Mouse (Mus musculus): ENCODE data around the gene Capzb. TPM values are rescaled to one million over a fixed set of nuclear protein-coding genes. Genes with fewer than 3 reads are reported as not detected.
A peak's percentile ranks its signal among the peaks of the same experiment; 100 is the strongest.

Gene Capzb
- polyA plus RNA-seq, 1 experiment, result 186 TPM

GRCm38 (mm10) chr4:139213086-139213485 is 20.4 kb downstream of the Capzb start:
- no peak for TF ChIP-seq POLR2A (IDR thresholded peaks at IDR 0.05; ENCODE audit: borderline replicate concordance, extremely low read depth, insufficient read depth, insufficient read length, poor library complexity, severe bottlenecking)
- no peak for TF ChIP-seq CTCF (IDR thresholded peaks at IDR 0.05; ENCODE audit: borderline replicate concordance, extremely low read depth, insufficient read depth, insufficient read length)
- no peak for DNase-seq (ENCODE audit: low read depth)

DNA sequence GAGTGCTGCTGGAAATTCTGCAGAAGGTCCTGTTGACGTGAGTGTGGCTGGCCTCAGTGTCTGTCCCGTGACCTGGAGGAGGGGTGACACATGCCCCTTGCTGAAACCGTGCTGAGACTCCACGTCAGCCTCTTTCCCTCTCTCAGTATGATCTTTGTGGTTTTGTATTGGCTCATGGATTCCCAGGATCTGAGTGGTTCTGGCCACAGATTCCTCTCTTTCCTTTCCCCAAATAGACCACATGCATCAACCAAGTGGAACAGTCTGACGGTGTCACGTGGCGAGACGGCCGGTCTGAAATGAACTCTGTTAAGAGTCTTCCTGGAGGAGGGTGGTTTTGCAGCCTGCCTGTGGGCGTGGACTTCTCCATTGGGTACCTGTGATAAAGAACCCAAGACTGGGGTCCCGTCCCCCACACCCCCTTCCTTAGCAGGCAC is 21.3 kb downstream of the Capzb start:
- no peak for DNase-seq (ENCODE audit: low read depth)
- no peak for TF ChIP-seq POLR2A (IDR thresholded peaks at IDR 0.05; ENCODE audit: borderline replicate concordance, extremely low read depth, insufficient read depth, insufficient read length, poor library complexity, severe bottlenecking)
- no peak for TF ChIP-seq CTCF (IDR thresholded peaks at IDR 0.05; ENCODE audit: borderline replicate concordance, extremely low read depth, insufficient read depth, insufficient read length)

DNA sequence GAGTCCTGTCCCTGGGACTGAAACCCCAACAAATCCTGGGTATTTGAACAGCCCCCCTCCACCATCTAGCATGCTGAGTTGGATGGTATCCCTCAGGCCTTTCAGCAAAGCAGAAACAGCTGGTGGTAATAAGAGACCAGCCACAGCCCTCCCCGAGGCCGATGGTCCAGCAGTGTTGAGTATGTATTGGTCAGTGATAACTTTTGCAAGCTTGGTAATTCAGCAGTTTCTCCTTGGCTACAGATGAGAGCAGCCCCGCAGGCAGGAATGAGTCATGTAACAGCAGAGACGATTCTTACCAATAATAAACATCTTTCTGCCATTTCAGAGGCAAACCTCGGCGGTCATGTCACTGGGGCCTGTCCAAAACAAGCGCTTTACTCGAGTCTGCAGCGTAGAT is 23.9 kb downstream of the Capzb start:
- TF ChIP-seq POLR2A (IDR thresholded peaks at IDR 0.05; ENCODE audit: borderline replicate concordance, extremely low read depth, insufficient read depth, insufficient read length, poor library complexity, severe bottlenecking) (no peak), CTCF (IDR thresholded peaks at IDR 0.05; ENCODE audit: borderline replicate concordance, extremely low read depth, insufficient read depth, insufficient read length) (no peak)
- peak; percentile 24 for DNase-seq (ENCODE audit: low read depth)

DNA sequence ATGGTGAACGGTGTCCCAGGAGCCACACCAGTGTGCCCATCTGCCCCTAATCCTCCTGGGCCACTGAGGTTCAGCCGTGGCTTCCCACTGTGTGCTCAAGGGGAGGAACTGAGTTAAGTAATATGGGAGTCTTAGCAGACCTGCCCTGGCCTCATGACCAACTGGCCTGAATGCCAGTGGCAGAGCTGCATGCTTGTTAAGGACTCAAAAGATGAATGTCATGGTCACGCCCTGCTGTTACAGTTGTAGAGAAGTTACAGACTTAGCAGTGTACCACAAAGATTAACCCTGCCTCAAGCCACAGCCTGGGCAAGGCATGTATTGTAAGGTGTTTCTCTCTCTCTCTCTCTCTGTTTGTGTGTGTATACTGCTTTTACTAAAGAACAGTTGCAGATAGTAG is 25.8 kb downstream of the Capzb start:
- no peak for DNase-seq (ENCODE audit: low read depth)
- TF ChIP-seq CTCF (IDR thresholded peaks at IDR 0.05; ENCODE audit: borderline replicate concordance, extremely low read depth, insufficient read depth, insufficient read length) (no peak), POLR2A (IDR thresholded peaks at IDR 0.05; ENCODE audit: borderline replicate concordance, extremely low read depth, insufficient read depth, insufficient read length, poor library complexity, severe bottlenecking) (no peak)

GRCm38 (mm10) chr4:139219656-139220055 is 27.0 kb downstream of the Capzb start:
- TF ChIP-seq POLR2A (IDR thresholded peaks at IDR 0.05; ENCODE audit: borderline replicate concordance, extremely low read depth, insufficient read depth, insufficient read length, poor library complexity, severe bottlenecking) (no peak), CTCF (IDR thresholded peaks at IDR 0.05; ENCODE audit: borderline replicate concordance, extremely low read depth, insufficient read depth, insufficient read length) (no peak)
- DNase-seq (ENCODE audit: low read depth), result no peak

DNA sequence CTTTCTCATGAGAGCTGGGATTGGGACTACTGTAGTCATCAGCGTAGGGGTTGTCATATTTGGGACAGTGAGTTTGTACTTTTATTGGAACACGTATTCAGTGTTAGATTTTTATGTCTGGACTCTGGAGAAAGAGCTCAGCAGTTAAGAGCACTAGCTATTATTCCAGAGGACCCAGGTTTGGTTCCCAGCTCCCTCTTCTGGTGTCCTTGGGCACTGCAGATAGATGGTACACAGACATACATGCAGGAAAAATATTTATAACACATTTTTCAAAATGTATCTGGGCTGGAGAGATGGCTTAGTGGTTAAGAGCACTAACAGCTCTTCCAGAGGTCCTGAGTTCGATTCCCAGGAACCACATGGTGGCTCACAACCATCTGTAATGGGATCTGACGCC is 28.3 kb downstream of the Capzb start:
- DNase-seq (ENCODE audit: low read depth), result no peak
- TF ChIP-seq POLR2A (IDR thresholded peaks at IDR 0.05; ENCODE audit: borderline replicate concordance, extremely low read depth, insufficient read depth, insufficient read length, poor library complexity, severe bottlenecking) (no peak), CTCF (IDR thresholded peaks at IDR 0.05; ENCODE audit: borderline replicate concordance, extremely low read depth, insufficient read depth, insufficient read length) (peak; percentile 39; the same call in 1 of the 2 replicates)

DNA sequence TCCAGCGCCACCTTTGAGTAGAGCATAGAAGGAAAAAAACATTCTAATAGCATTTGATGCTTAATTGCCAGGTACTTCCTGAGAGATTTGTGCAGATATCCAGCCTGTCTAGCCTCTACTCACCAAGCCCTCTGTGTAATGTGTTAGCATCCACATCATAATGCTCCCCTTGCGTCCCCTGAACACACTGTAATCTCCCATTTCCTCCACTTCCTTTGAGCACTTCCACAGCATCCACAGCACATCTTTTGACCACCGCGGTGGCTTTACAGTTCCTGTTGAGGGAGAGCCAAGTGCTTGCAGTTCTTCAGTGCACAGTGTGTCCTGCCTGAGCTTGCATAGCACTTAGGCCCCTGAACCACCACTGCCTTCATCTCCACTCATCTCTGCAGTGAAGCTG is 29.1 kb downstream of the Capzb start:
- no peak for TF ChIP-seq CTCF (IDR thresholded peaks at IDR 0.05; ENCODE audit: borderline replicate concordance, extremely low read depth, insufficient read depth, insufficient read length)
- TF ChIP-seq POLR2A (IDR thresholded peaks at IDR 0.05; ENCODE audit: borderline replicate concordance, extremely low read depth, insufficient read depth, insufficient read length, poor library complexity, severe bottlenecking), result no peak
- DNase-seq (ENCODE audit: low read depth), result no peak

GRCm38 (mm10) chr4:139225115-139225514 is 32.4 kb downstream of the Capzb start:
- no peak for DNase-seq (ENCODE audit: low read depth)
- no peak for TF ChIP-seq POLR2A (IDR thresholded peaks at IDR 0.05; ENCODE audit: borderline replicate concordance, extremely low read depth, insufficient read depth, insufficient read length, poor library complexity, severe bottlenecking)
- no peak for TF ChIP-seq CTCF (IDR thresholded peaks at IDR 0.05; ENCODE audit: borderline replicate concordance, extremely low read depth, insufficient read depth, insufficient read length)

DNA sequence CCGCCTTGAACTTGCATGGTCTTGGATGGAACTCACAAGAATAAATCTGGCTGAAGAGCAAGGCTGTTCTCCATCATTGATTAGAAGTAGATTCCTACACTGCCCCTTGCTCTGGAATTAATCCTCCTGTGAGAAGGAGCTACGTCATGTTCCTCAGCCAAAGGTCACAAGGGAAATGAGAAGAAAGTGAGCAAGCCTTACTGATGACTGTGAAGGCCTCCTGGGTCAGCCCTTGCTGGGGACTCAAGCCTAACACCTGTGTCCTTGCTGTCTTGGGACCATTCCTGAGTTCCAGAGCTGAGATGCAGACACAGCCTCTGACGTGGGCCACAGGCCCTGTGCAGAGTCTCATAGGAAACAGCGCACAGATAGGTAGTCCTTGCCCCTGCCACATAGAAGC is 33.2 kb downstream of the Capzb start:
- no peak for DNase-seq (ENCODE audit: low read depth)
- no peak for TF ChIP-seq CTCF (IDR thresholded peaks at IDR 0.05; ENCODE audit: borderline replicate concordance, extremely low read depth, insufficient read depth, insufficient read length)
- no peak for TF ChIP-seq POLR2A (IDR thresholded peaks at IDR 0.05; ENCODE audit: borderline replicate concordance, extremely low read depth, insufficient read depth, insufficient read length, poor library complexity, severe bottlenecking)

DNA sequence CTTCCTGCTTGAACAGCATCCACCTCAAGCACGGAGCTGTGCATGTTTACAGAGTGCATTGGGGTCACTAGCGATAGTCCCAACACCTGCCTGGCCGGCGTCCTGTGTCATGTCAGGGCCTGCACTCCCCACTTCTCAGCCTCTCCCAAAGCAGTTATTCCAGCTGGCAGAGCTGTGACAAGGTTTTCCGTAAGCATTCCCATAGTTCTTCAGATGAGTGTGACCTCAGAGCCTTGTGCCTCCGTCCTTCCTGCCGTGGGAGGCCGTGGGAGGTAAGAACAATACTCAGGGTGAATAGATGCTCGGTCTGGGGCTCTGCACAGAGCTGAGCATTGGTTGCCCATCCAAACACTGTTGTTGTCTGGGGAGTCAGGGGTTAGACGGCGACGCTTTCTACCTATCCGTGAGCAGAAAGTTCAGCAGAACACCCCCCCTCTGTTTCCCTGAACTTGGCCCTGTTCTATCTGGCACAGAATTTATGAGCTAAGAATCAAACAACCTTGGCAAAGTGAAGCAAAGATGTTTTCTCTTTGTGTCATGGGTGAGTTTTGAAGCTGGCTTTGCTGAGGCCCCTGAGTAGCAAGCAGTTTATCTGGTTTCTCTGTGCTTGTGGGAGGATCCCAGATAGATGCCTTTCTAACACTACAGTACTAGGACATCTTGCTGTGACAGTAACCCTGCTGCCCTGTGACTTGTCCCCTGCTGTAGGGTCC is 34.0 kb downstream of the Capzb start:
- TF ChIP-seq POLR2A (IDR thresholded peaks at IDR 0.05; ENCODE audit: borderline replicate concordance, extremely low read depth, insufficient read depth, insufficient read length, poor library complexity, severe bottlenecking), result no peak
- TF ChIP-seq CTCF (IDR thresholded peaks at IDR 0.05; ENCODE audit: borderline replicate concordance, extremely low read depth, insufficient read depth, insufficient read length), result no peak
- DNase-seq (ENCODE audit: low read depth), result no peak

- no peak for TF ChIP-seq CTCF (IDR thresholded peaks at IDR 0.05; ENCODE audit: borderline replicate concordance, extremely low read depth, insufficient read depth, insufficient read length)
- TF ChIP-seq POLR2A (IDR thresholded peaks at IDR 0.05; ENCODE audit: borderline replicate concordance, extremely low read depth, insufficient read depth, insufficient read length, poor library complexity, severe bottlenecking), result no peak
- no peak for DNase-seq (ENCODE audit: low read depth)
These were observed 35.2 kb downstream of the Capzb start for GRCm38 (mm10) chr4:139227923-139228322.

DNA sequence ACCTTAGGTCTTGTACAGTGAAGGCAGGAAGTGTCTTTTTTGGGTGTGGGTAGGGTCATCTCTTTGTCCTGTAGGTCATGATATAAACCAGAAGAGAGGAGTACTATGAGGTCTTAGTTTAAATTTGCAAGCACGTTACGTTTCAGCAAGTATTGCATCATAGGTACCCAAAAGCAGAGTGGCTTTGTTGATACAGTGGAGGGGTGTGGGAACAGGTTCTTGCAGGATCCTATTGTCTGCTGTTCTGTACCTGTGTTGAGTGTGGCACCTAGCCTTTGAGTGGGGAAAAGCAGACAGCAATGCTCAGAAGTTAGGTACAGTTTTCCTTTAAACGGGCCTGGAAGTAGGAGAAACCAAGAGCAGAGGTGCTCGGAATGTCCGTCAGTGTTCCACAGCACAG is 36.6 kb downstream of the Capzb start:
- DNase-seq (ENCODE audit: low read depth), result no peak
- no peak for TF ChIP-seq CTCF (IDR thresholded peaks at IDR 0.05; ENCODE audit: borderline replicate concordance, extremely low read depth, insufficient read depth, insufficient read length)

All from brain, embryonic 14.5 days (tissue).